Mouse (Mus musculus): Measurements from ENCODE around the gene Smad1. TPM values are rescaled to one million over a fixed set of nuclear protein-coding genes. Genes with fewer than 3 reads are reported as not detected.

The Smad1 gene
- total RNA-seq, 2 experiments from 2014 or later, result 29.6 to 33.8 TPM

GRCm38 (mm10) chr8:79362430-79362829 lies 36.9 kb downstream of the Smad1 start:
- DNase-seq (ENCODE audit: low spot score in 2 of 2), result no peak
- intact Hi-C loops (cut with DNase I), result no loop called here

DNA sequence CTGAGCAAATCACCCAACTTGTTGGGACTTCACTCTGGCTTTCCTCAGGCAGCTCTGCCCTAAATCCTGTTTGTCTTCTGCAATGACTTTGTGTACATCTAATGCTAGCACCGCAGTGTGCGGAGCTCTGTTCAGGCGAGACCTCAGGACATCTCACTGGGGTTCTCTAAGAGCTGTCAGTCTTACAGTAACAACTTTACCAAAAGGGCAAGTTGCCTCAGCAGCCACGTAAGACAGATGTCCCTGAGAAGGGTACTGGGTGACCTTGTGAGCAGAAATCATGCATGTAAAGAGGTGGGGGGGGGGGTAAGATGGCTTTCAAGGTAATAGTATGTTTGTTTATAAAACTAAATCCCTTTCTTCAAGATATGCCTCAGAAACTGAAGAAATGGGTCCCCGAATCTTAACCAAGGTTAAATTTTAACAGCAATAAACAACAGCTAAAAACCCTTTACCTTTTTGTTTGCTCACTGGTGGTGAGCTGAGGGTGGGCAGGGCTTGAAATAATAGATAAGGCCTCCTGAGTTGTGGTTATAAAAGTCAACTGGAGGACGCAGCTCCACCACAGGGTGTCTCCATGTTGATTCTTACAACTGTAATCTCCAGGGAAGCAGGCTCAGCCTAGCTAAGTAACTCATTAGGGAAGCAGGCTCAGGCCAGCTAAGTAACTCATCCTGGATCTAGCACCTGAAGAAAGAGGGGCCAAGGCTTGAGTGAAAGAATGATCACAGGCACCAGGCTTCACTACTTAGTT lies 38.4 kb downstream of the Smad1 start:
- intact Hi-C loops (cut with DNase I), result no loop called here
- no peak for DNase-seq (ENCODE audit: low spot score in 2 of 2)

DNA sequence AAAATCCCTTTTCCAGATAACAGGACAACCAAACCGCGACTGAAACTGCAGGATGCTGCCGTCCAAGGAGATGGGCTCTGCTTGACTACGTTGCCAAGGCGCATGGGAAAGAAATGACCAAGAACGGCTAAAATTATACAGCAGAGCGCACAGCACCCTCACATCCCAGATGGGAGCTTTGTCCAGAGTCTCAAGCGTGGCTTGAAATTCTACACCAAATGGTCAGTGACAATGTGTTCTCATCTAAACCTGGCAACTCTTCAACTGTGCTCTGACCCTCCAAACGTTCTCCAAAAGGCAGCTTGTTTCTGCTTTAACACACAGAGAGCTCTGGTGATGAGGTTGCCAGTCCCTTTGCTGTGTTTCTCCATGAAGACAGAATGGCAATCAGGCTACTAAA lies 39.0 kb downstream of the Smad1 start:
- intact Hi-C loops (cut with DNase I), result no loop called here
- DNase-seq (ENCODE audit: low spot score in 2 of 2), result no peak

DNA sequence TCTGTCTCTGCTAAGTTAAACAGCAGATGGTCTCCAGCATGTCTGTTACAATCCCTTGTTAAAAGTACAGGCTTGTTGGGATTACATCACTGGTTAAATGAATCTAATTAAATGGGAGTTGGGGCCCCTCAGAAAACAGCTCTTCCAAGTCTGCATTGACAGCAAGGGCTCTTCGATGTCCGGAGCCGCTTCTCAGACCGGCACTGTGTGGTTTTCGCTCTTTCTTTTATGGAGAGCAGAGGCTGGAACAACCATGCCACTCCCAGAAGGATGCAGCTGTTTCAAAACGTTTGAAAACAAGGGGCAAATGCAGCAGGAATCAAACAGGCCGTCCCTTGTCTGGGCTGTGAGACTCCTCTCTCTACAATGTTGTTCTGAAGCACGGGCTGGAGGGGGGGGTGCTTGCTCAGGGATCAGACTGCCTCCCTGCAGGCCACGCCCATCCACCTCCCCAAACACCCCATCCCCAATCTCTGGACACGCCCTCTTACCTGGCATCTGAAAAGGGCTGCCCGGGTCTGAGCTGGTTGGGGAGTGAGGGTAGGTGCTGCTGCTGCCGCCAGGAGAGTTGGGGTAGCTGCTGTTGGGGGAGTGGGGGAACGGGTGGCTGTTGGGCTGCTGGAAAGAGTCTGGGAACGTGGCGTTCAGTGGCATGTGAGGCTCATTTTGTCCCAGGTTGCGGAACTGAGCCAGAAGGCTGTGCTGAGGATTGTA lies 43.4 kb downstream of the Smad1 start:
- intact Hi-C loops (cut with DNase I), result no loop called here
- DNase-seq (ENCODE audit: low spot score in 2 of 2), result no peak

GRCm38 (mm10) chr8:79354009-79354408 lies 45.3 kb downstream of the Smad1 start:
- intact Hi-C loops (cut with DNase I), result no loop called here
- DNase-seq (ENCODE audit: low spot score in 2 of 2), result no peak

DNA sequence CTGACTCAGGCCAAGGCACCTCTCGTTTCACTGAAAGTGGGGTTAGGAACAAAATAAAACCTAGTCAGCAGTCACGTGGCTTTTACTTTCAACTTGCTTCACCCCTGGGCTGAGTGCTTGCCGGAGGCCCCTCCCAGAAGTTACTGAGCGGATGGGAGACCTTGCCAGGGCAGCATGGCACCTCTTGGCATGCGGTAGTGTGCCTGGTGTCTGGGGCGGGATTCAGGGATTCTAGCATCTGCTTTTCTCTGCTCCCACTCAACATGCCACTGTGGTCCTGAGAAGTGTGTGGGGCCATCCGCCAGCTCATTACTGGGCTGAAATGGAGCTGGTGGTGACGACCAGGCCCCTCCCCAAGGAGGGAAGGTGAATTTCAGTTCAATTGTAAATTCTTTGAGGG lies 47.4 kb downstream of the Smad1 start:
- no peak for DNase-seq (ENCODE audit: low spot score in 2 of 2)
- intact Hi-C loops (cut with DNase I), result loop anchor here (2.0 kb wide), 1 partner anchor 47 kb away; the partner anchor contains the start of gene Smad1

DNA sequence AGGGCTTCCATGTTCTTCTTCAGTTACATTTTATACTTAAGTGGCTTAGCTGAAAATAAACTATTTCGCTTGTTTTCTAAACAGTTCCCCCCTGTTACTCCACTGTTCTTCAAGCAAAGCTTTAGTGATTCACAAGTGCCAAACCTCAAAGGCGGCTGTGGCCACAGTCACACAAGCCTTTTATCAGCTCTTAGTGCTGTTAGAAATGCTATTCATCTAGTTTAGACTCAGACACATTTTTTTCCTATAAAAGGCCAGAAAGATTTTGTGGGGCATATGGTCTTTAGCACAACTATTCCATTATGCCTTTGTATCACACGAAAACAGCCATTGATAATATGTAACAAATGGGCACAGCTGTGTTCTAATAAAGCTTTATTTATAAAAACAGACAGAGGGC lies 48.5 kb downstream of the Smad1 start:
- DNase-seq (ENCODE audit: low spot score in 2 of 2), result no peak
- intact Hi-C loops (cut with DNase I), result loop anchor here (2.0 kb wide), 1 partner anchor 48 kb away; the partner anchor contains the start of gene Smad1

GRCm38 (mm10) chr8:79350094-79350593 lies 49.2 kb downstream of the Smad1 start:
- intact Hi-C loops (cut with DNase I), result loop anchor here (2.0 kb wide), 1 partner anchor 49 kb away; the partner anchor contains the start of gene Smad1

GRCm38 (mm10) chr8:79346414-79346813 lies 52.9 kb downstream of the Smad1 start:
- DNase-seq (ENCODE audit: low spot score in 2 of 2), result no peak
- intact Hi-C loops (cut with DNase I), result loop anchor here (10.0 kb wide), 1 partner anchor 138 kb away; no protein-coding TSS in a partner anchor

More at GRCm38 (mm10) chr8:79350094-79350593, 49.2 kb downstream of the Smad1 start:
- peak; percentile 53 to 89 for DNase-seq (ENCODE audit: low spot score in 2 of 2)

GRCm38 (mm10) chr8:79345856-79346255 lies 53.5 kb downstream of the Smad1 start:
- intact Hi-C loops (cut with DNase I), result loop anchor here (10.0 kb wide), 1 partner anchor 139 kb away; no protein-coding TSS in a partner anchor
- DNase-seq (ENCODE audit: low spot score in 2 of 2), result no peak

DNA sequence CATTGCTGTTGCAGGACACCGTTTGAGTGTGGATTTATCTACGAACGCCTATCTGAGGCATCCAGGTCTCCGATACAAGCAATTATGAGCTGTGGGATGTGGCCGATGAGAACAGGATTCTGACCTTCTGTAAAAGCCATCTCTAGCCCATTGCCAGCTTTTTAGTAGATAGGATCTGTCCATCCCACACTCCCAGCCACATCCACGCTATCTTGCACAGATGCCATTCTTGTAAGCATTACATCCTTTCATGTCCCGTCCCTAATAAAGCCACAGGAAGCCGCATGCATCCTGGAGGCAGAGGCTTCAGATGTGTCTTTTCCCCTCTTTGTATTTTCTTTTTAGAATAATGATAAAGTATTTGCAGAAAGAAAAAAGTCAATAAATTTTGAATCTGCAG lies 58.1 kb downstream of the Smad1 start:
- no peak for DNase-seq (ENCODE audit: low spot score in 2 of 2)
- intact Hi-C loops (cut with DNase I), result loop anchor here (10.0 kb wide), 1 partner anchor 144 kb away; no protein-coding TSS in a partner anchor

DNA sequence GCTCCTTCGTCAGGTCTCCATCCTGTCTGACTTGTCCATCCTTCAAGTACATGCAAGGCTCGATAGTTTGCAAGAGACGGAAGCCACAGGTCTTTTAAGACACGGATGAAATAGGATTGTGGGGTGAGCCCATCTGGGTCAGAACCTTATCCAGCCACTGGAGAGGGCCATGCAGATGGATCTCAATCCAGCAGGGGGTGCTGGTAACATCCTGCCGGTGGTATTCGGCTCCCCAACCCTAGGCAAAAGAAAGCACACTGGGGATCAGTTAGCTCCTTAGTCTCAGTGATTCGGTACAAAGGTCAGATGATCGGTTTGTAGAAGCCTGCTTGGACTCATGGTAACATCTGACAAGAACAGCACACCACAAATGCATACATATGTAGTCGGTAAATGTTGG lies 59.8 kb downstream of the Smad1 start:
- peak in 1 of 2 experiments; percentile 22 for DNase-seq (ENCODE audit: low spot score in 2 of 2)
- intact Hi-C loops (cut with DNase I), result no loop called here

GRCm38 (mm10) chr8:79338619-79339018 lies 60.7 kb downstream of the Smad1 start:
- intact Hi-C loops (cut with DNase I), result no loop called here
- DNase-seq (ENCODE audit: low spot score in 2 of 2), result peak in 1 of 2 experiments; percentile 67

- intact Hi-C loops (cut with DNase I), result no loop called here
Observed at GRCm38 (mm10) chr8:79332109-79332900, 67.0 kb downstream of the Smad1 start.

DNA sequence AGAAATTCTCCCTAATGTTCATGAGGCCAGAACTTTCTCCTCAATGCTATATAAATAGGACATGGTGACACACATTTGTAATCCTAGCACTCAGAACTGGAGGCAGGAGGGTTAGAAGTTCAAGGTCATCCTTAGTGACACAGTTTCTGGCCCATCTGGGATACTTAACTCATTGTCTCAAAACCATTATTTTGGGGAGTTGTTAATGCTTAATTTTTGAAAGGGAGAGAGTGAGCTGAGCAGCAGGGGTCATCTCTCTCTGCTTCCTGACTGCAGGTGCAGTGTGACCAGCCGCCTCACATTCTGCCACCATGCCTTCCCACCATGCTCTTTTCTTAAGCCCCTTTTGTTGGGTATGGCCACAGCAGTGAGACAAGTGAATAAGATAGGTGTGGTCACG lies 67.7 kb downstream of the Smad1 start:
- DNase-seq (ENCODE audit: low spot score in 2 of 2), result no peak
- intact Hi-C loops (cut with DNase I), result no loop called here

More at GRCm38 (mm10) chr8:79332109-79332900, 67.0 kb downstream of the Smad1 start:
- peak in 1 of 2 experiments; percentile 46 for DNase-seq (ENCODE audit: low spot score in 2 of 2)

- intact Hi-C loops (cut with DNase I), result no loop called here
- no peak for DNase-seq (ENCODE audit: low spot score in 2 of 2)
Observed at GRCm38 (mm10) chr8:79331017-79331416, 68.3 kb downstream of the Smad1 start.

GRCm38 (mm10) chr8:79329735-79330134 lies 69.6 kb downstream of the Smad1 start:
- DNase-seq (ENCODE audit: low spot score in 2 of 2), result no peak

DNA sequence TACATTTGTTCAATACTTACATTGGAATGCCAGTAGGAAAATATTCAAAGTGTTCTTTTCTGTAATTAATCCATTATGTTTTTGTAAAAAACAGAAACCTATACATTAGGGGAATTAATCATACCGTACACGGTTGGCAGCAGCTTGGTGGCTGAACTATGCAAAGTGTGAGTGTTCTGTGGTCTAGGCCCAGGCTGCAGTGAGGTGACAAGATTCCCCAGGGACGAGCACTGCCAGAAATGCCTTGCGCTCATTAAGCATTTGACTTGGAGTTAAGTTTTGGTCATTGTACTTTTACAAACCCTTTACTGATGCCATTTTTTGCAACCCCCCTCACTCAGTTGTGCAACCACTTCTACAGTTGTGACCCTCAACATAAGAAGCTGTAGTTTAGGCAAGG lies 70.1 kb downstream of the Smad1 start:
- intact Hi-C loops (cut with DNase I), result no loop called here
- DNase-seq (ENCODE audit: low spot score in 2 of 2), result no peak

More at GRCm38 (mm10) chr8:79329735-79330134, 69.6 kb downstream of the Smad1 start:
- intact Hi-C loops (cut with DNase I), result no loop called here

DNA sequence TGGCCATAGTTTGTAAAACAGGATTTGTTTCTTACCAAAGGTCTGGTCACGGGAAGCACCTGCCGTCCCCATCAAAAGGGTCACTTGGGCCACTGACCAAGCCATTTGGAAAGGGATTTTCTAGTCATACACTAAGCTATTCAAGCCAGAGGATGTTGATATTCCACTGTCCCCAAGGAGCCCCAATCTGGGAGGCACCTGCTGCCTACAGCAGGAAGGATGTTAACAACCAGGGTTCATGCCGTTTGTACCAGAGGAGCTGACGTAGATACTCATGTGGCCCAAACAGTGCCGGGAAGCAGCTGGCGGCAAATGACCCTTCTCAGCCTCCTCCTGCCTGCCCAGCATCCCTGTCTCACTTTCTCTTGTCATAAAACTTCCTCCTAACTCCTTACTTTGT lies 73.8 kb downstream of the Smad1 start:
- intact Hi-C loops (cut with DNase I), result no loop called here
- DNase-seq (ENCODE audit: low spot score in 2 of 2), result no peak

DNA sequence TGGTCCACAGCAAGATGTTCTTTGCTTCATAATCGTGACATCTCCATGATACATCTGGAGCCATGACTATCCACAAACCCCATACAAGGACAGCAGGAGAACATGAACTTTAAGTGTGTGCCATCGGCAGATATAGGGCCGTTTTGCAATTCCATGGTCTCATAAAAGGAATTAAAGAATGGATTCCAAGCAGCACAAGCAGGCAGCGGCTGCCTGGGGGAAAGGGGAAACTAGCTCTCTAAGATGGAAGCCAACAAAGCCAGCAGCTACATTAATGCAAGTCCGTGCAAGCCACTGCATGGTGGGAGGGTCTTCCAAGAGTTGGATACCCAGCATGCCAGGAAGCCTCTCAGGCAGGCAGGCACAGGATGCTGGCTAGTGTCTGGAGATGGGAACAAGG lies 74.4 kb downstream of the Smad1 start:
- no peak for DNase-seq (ENCODE audit: low spot score in 2 of 2)

More for the DNA sequence above, 74.4 kb downstream of the Smad1 start:
- intact Hi-C loops (cut with DNase I), result no loop called here
